8 mouse cellular contexts compared by ENCODE assay signal in the genomic region with DNA sequence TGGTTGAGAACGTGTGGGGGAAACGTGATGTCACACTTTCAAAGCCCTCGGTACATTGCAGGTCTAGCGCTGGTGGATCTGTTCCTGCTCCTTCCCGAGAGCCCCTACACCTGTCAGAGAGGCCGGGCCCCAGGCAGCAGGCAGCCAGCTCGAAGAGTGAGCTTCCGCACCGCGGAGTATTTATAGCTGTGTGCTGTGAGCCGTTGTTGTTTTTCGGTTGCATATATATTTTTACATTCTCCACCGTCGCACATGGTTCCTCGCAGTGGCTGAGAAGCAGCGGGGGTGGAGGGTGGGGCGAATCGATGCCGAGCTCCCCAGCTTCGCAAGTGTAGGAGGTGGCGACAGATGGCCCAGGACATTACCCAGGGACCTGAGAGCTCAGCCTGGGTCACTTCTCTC. TPM values are rescaled to one million over a fixed set of nuclear protein-coding genes. Genes with fewer than 3 reads are reported as not detected.
DNase-seq lines count a peak whose midpoint lies in the region; ATAC-seq lines count a peak whose summit lies in the region.

No protein-coding gene starts in this region.

- H3K4me2 ChIP-seq in hindbrain, embryonic 15.5 days, result peak overlapping the region; percentile 22; the same call in 1 of the 2 replicates

- no peak for ATAC-seq in hindbrain, embryonic 15.5 days (ENCODE audit: low FRiP score, low read depth)
- peak; percentile 16; the same call in 1 of the 2 replicates for ATAC-seq in monocyte, adult 5-6 weeks (replicated peaks; ENCODE audit: insufficient number of reproducible peaks, low FRiP score, low TSS enrichment, poor library complexity, severe bottlenecking)

- WGBS in heart, embryonic 10.5 days, result 9% methylated on average over 21 of the region's 21 CpGs
- WGBS in hindbrain, embryonic 15.5 days, result 21% methylated on average over 21 of the region's 21 CpGs

- no peaks in the 10 kb centered on the region for H3K9me3 ChIP-seq in heart, embryonic 10.5 days
- no peaks in the 10 kb centered on the region for H3K9me3 ChIP-seq in hindbrain, embryonic 15.5 days

- DNase-seq in heart, embryonic 10.5 days (ENCODE audit: low spot score), result no peak
- no peak for DNase-seq in heart, adult 18-20 months
- peak; percentile 80 to 81 for DNase-seq in B cell, adult 2 months
- peak; percentile 84 for DNase-seq in thymus, postnatal 4 days
- no peak for DNase-seq in cerebellum, adult 9-11 months
- no peak for DNase-seq in kidney, adult 18-20 months

- H3K4me1 ChIP-seq in heart, embryonic 10.5 days, result peaks cover 64% of the 10 kb centered on the region
- peaks cover 37% of the 10 kb centered on the region for H3K4me1 ChIP-seq in hindbrain, embryonic 15.5 days (replicated peaks)

- no peaks in the 10 kb centered on the region for H3K36me3 ChIP-seq in heart, embryonic 10.5 days
- H3K36me3 ChIP-seq in hindbrain, embryonic 15.5 days, result no peaks in the 10 kb centered on the region

- 0 out of 2 replicates have a peak, but pooled peaks cover 4% of the 10 kb centered on the region for H3K27me3 ChIP-seq in heart, embryonic 10.5 days (ENCODE audit: insufficient read depth, poor library complexity, severe bottlenecking)
- no peaks in the 10 kb centered on the region for H3K27me3 ChIP-seq in hindbrain, embryonic 15.5 days

- no peak overlapping the region for H3K9ac ChIP-seq in hindbrain, embryonic 15.5 days

- H3K27ac ChIP-seq in heart, embryonic 10.5 days, result peak overlapping the region; percentile 57
- H3K27ac ChIP-seq in hindbrain, embryonic 15.5 days (replicated peaks), result no peak overlapping the region

- peak overlapping the region; percentile 34 for H3K4me3 ChIP-seq in heart, embryonic 10.5 days
- H3K4me3 ChIP-seq in hindbrain, embryonic 15.5 days, result no peak overlapping the region

RNA-seq across cellular contexts. Expression of gene Crb2, which starts 11.0 kb away (rescaled TPM):
- polyA plus RNA-seq in heart, embryonic 10.5 days (2016; fragmentation: Nextera tagmentation; extraction: Ambion mirVana), result 15.2 and 18.5 TPM in 2 replicates
- total RNA-seq in heart, adult 18-20 months (2021), result under 1 TPM; 0.57 to 0.75 TPM
- polyA plus RNA-seq in hindbrain, embryonic 15.5 days (2015; fragmentation: Nextera tagmentation; extraction: Ambion mirVana), result 5.1 and 5.9 TPM in 2 replicates
- 0.38 TPM in 1 of 3 replicates, not detected in the others for total RNA-seq in monocyte, adult 5-6 weeks (2017)

Comparison
In these comparisons a context has a peak if more than half of its experiments do, and no peak if none do; other contexts are left out.
1. DNase-seq: peak in B cell, adult 2 months (2 of 2) and thymus, postnatal 4 days (single experiment); none in heart, embryonic 10.5 days (single experiment), heart, adult 18-20 months (0 of 2), cerebellum, adult 9-11 months (single experiment) and kidney, adult 18-20 months (single experiment).